Mouse (Mus musculus): Measurements from ENCODE around the gene Bdkrb1. TPM values are rescaled to one million over a fixed set of nuclear protein-coding genes. Genes with fewer than 3 reads are reported as not detected.

Gene Bdkrb1
- polyA plus RNA-seq, 1 experiment, result 2.1 TPM

Other genes with a start within 250 kb of the Bdkrb1 start
- gene D430019H16Rik, start 149.2 kb upstream of the Bdkrb1 start, polyA plus RNA-seq (2012; rRNA removed), result 1.2 TPM in 2 replicates
- 6.0 and 9.0 TPM in 2 replicates for gene Bdkrb2, start 39.9 kb upstream of the Bdkrb1 start, polyA plus RNA-seq (2012; rRNA removed)
- 15.0 and 17.0 TPM in 2 replicates for gene Gskip, start 81.7 kb downstream of the Bdkrb1 start, polyA plus RNA-seq (2012; rRNA removed)
- 11.8 and 15.3 TPM in 2 replicates for gene Atg2b, start 82.1 kb downstream of the Bdkrb1 start, polyA plus RNA-seq (2012; rRNA removed)
- gene Ak7, start 102.9 kb downstream of the Bdkrb1 start, polyA plus RNA-seq (2012; rRNA removed), result 0.18 and 0.47 TPM in 2 replicates
- 44.6 and 54.1 TPM in 2 replicates for gene Papola, start 181.6 kb downstream of the Bdkrb1 start, polyA plus RNA-seq (2012; rRNA removed)

Measured in large intestine, adult 2 months (tissue).